Mouse (Mus musculus): Measurements from ENCODE around the gene Adcyap1. TPM values are rescaled to one million over a fixed set of nuclear protein-coding genes. Genes with fewer than 3 reads are reported as not detected.

Gene Adcyap1
- polyA plus RNA-seq (2015; fragmentation: Nextera tagmentation; extraction: Ambion mirVana): not detected in 2 replicates

DNA sequence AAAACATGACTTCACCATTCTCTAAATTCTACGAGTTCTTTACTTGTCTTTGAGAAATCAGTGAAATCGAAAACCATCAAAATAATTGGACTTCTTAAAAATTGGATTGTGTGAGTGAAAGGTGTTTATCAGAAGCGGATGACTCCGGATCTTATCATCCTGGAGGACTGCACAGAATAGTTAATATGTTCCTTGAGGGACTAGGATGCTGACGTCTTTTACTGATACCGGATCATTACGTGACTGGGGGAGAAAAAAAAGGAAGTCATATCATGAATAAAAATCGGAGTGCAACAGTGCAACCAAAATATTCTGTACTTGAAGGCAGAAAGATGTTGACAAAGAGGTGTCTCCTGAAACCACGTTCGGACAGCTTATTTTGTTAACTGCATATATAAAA, at the start of gene Adcyap1:
Gene Adcyap1 (plus strand): TSS at position 301 of the 400 bp plus-strand sequence.
- ATAC-seq: no peak
- no peak within 1 kb of the TSS for H3K4me2 ChIP-seq (ENCODE audit: low read depth, low read length)
- no peaks in the 10 kb centered on the region for H3K4me1 ChIP-seq (ENCODE audit: insufficient read depth)
- peaks cover 42% of the 10 kb centered on the region for H3K27me3 ChIP-seq (ENCODE audit: insufficient read depth, low read length)
- no peaks in the 10 kb centered on the region for H3K36me3 ChIP-seq (replicated peaks; ENCODE audit: insufficient read depth, low read length)
- H3K4me3 ChIP-seq (ENCODE audit: low read depth, low read length): no peak within 1 kb of the TSS
- no peak for DNase-seq
- no peak within 1 kb of the TSS for H3K27ac ChIP-seq (ENCODE audit: low read depth)
- H3K9me3 ChIP-seq (ENCODE audit: low read length): no peaks in the 10 kb centered on the region
- no peak for TF ChIP-seq EP300 (IDR thresholded peaks at IDR 0.05; ENCODE audit: low read depth)
- no peak for TF ChIP-seq CTCF (IDR thresholded peaks at IDR 0.05; ENCODE audit: low read depth)
- 31% methylated on average over 10 of the region's 10 CpGs for WGBS (ENCODE audit: insufficient replicate concordance)
- H3K9ac ChIP-seq (replicated peaks): no peak within 1 kb of the TSS

DNA sequence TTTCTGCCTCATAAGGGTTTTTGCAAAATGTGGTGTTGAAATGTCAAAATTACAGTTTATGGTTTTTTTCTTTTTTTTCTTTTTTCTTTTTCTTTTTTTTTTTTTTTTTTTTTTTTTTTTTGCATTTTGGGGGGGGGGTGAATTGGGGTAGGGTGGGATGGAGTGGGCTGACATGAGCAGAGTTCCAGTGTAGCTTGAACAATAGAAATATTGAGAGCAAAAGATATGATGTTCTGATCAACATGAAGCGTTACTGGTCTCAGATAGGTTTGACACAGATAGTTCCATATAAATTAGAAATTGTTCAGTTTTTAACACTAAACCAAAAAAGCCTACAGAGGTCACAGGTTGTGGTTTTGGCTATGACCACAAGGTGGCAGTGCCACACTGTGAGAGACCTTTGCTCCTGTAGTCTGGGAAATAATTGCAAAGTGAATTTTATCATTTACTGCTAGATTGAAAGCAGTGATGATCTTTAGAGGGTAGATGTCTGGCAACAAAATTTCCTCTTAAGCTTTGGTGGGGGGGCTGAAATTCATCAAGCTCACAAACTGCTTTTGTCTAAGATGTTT, 40.5 kb upstream of the Adcyap1 start:
- no peak overlapping the region for H3K4me3 ChIP-seq (ENCODE audit: low read depth, low read length)
- H3K27ac ChIP-seq (ENCODE audit: low read depth): no peak overlapping the region
- H3K4me2 ChIP-seq (ENCODE audit: low read depth, low read length): no peak overlapping the region
- no peak overlapping the region for H3K9ac ChIP-seq (replicated peaks)
- ATAC-seq: no peak
- H3K9me3 ChIP-seq (ENCODE audit: low read length): no peaks in the 10 kb centered on the region
- no peaks in the 10 kb centered on the region for H3K36me3 ChIP-seq (replicated peaks; ENCODE audit: insufficient read depth, low read length)
- peak; percentile 48 for DNase-seq
- no peaks in the 10 kb centered on the region for H3K4me1 ChIP-seq (ENCODE audit: insufficient read depth)
- 39% methylated on average over 1 of the region's 1 CpGs for WGBS (ENCODE audit: insufficient replicate concordance)
- H3K27me3 ChIP-seq (ENCODE audit: insufficient read depth, low read length): no peaks in the 10 kb centered on the region
- TF ChIP-seq EP300 (IDR thresholded peaks at IDR 0.05; ENCODE audit: low read depth) (no peak), CTCF (IDR thresholded peaks at IDR 0.05; ENCODE audit: low read depth) (peak; percentile 73)

DNA sequence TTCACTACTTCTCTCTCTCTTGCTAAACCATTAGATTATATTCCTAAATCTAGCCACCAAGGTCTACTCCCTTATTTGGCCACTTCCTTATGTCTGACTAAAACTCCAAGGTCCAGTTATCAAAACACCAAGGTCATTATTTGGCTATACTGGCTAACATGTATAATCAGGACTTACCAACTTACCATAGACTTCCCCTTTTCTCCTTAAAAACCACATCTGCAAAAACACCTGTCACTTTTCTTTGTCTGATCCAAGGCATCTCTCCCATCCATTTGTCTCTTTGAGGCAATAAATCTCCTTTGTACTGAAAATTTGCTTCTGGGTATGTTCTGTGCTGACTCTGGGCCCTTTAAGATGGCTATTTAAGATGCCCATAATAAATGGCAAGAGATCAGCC, 29.2 kb upstream of the Adcyap1 start:
- Histone ChIP-seq H3K4me3 (ENCODE audit: low read depth, low read length) (no peak overlapping the region), H3K27ac (ENCODE audit: low read depth) (no peak overlapping the region), H3K36me3 (replicated peaks; ENCODE audit: insufficient read depth, low read length) (no peaks in the 10 kb centered on the region), H3K4me1 (ENCODE audit: insufficient read depth) (no peaks in the 10 kb centered on the region), H3K27me3 (ENCODE audit: insufficient read depth, low read length) (no peaks in the 10 kb centered on the region), H3K9me3 (ENCODE audit: low read length) (no peaks in the 10 kb centered on the region), H3K9ac (replicated peaks) (no peak overlapping the region), H3K4me2 (ENCODE audit: low read depth, low read length) (no peak overlapping the region)
- DNase-seq (no peak), ATAC-seq (no peak)
- no peak for TF ChIP-seq CTCF (IDR thresholded peaks at IDR 0.05; ENCODE audit: low read depth)
- no peak for TF ChIP-seq EP300 (IDR thresholded peaks at IDR 0.05; ENCODE audit: low read depth)

DNA sequence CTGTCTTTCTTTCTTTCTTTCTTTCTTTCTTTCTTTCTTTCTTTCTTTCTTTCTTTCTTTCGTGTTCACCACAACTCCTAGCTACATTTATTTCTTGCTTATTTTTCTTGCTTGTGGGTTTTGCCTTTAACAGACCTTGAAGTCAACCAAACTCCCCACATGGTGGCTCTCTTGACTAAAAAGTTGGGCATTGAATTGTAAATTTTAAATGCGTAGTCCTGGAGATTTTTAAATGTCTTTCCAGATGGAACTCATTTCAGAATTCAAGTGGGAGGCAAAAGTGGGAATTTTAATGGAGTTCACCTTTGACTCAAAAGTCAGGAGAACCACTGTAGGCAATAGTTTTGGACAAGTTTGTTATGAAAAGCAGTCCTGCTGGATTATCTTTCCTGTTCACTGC, 2.0 kb upstream of the Adcyap1 start:
- H3K4me1 ChIP-seq (ENCODE audit: insufficient read depth): no peaks in the 10 kb centered on the region

DNA sequence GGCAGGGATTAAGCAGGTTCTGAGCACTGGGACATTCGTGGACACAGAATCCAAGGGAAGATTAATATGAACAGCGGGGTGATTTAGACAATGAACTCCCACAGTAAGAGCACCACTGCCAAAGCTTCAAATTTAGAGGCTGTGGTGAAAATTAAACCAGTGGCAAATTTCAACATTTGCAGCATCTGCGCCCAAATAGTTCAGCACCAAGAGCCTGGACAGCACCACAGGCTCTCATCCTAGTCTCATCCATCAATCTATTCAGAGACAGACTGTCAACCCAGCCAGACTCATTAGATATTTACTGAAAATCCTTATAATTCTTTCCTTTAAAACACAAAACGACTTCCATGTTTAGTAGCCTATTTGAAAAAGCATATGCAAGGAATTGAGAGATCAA, 604 bp upstream of the Adcyap1 start:
- Histone ChIP-seq H3K9me3 (ENCODE audit: low read length) (no peaks in the 10 kb centered on the region), H3K4me1 (ENCODE audit: insufficient read depth) (no peaks in the 10 kb centered on the region), H3K27ac (ENCODE audit: low read depth) (no peak overlapping the region), H3K4me3 (ENCODE audit: low read depth, low read length) (no peak overlapping the region), H3K4me2 (ENCODE audit: low read depth, low read length) (no peak overlapping the region), H3K9ac (replicated peaks) (no peak overlapping the region), H3K27me3 (ENCODE audit: insufficient read depth, low read length) (peaks cover 37% of the 10 kb centered on the region), H3K36me3 (replicated peaks; ENCODE audit: insufficient read depth, low read length) (no peaks in the 10 kb centered on the region)
- DNase-seq (no peak), ATAC-seq (no peak)
- WGBS (ENCODE audit: insufficient replicate concordance): 12% methylated on average over 4 of the region's 4 CpGs
- no peak for TF ChIP-seq CTCF (IDR thresholded peaks at IDR 0.05; ENCODE audit: low read depth)
- TF ChIP-seq EP300 (IDR thresholded peaks at IDR 0.05; ENCODE audit: low read depth): no peak

More for the DNA sequence above, 2.0 kb upstream of the Adcyap1 start:
- Histone ChIP-seq H3K4me3 (ENCODE audit: low read depth, low read length) (no peak overlapping the region), H3K36me3 (replicated peaks; ENCODE audit: insufficient read depth, low read length) (no peaks in the 10 kb centered on the region), H3K27me3 (ENCODE audit: insufficient read depth, low read length) (peaks cover 23% of the 10 kb centered on the region), H3K4me2 (ENCODE audit: low read depth, low read length) (no peak overlapping the region), H3K9me3 (ENCODE audit: low read length) (no peaks in the 10 kb centered on the region), H3K27ac (ENCODE audit: low read depth) (no peak overlapping the region), H3K9ac (replicated peaks) (no peak overlapping the region)
- TF ChIP-seq EP300 (IDR thresholded peaks at IDR 0.05; ENCODE audit: low read depth): no peak
- TF ChIP-seq CTCF (IDR thresholded peaks at IDR 0.05; ENCODE audit: low read depth): no peak
- 46% methylated on average over 2 of the region's 2 CpGs for WGBS (ENCODE audit: insufficient replicate concordance)
- no peak for ATAC-seq
- no peak for DNase-seq

DNA sequence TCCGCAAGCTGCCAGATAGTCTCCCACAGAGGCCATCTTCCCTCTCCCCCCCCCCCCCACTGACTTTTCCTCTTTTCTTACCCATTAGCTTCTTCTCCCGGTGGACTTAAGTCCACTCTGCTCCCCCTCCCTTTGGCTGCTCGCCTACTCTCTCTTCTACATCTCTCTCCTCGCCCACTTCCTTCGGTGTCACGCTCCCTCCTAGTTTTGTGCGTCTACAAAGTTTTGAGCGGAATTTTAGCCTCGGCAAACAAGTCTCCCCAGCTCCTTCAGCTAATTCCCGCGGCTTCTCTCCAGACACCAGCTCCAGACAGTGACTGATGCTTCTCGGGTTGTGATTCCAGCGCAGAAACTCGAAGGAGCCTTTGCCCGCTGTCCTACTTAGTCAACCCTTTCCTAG, 401 bp downstream of the Adcyap1 start:
- Histone ChIP-seq H3K9me3 (ENCODE audit: low read length) (no peaks in the 10 kb centered on the region), H3K4me1 (ENCODE audit: insufficient read depth) (no peaks in the 10 kb centered on the region), H3K4me2 (ENCODE audit: low read depth, low read length) (no peak overlapping the region), H3K4me3 (ENCODE audit: low read depth, low read length) (no peak overlapping the region), H3K27ac (ENCODE audit: low read depth) (no peak overlapping the region), H3K36me3 (replicated peaks; ENCODE audit: insufficient read depth, low read length) (no peaks in the 10 kb centered on the region), H3K27me3 (ENCODE audit: insufficient read depth, low read length) (peaks cover 45% of the 10 kb centered on the region), H3K9ac (replicated peaks) (no peak overlapping the region)
- DNase-seq (no peak), ATAC-seq (no peak)
- WGBS (ENCODE audit: insufficient replicate concordance): 7% methylated on average over 15 of the region's 15 CpGs
- TF ChIP-seq CTCF (IDR thresholded peaks at IDR 0.05; ENCODE audit: low read depth) (no peak), EP300 (IDR thresholded peaks at IDR 0.05; ENCODE audit: low read depth) (no peak)

DNA sequence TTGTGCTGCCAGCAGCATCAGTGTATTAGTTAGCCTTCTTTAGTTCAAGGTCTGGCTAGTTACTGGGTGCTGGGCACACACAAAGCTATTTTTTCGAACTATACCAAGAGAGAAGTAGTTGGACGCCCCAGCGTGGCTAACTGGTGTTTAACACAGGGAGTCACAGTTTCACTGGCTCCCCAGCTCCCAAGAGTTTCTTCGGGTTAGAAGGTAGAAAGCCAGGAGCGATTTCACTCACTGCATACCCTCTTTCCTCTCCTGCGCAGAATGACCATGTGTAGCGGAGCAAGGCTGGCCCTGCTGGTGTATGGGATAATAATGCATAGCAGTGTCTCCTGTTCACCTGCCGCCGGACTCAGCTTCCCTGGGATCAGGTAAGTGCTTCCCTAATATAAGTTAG, 930 bp downstream of the Adcyap1 start:
- ATAC-seq: no peak
- TF ChIP-seq EP300 (IDR thresholded peaks at IDR 0.05; ENCODE audit: low read depth) (no peak), CTCF (IDR thresholded peaks at IDR 0.05; ENCODE audit: low read depth) (no peak)
- WGBS (ENCODE audit: insufficient replicate concordance): 10% methylated on average over 9 of the region's 9 CpGs
- no peak overlapping the region for H3K4me2 ChIP-seq (ENCODE audit: low read depth, low read length)
- no peak overlapping the region for H3K27ac ChIP-seq (ENCODE audit: low read depth)
- H3K9me3 ChIP-seq (ENCODE audit: low read length): no peaks in the 10 kb centered on the region
- H3K4me3 ChIP-seq (ENCODE audit: low read depth, low read length): no peak overlapping the region
- no peaks in the 10 kb centered on the region for H3K36me3 ChIP-seq (replicated peaks; ENCODE audit: insufficient read depth, low read length)
- H3K4me1 ChIP-seq (ENCODE audit: insufficient read depth): no peaks in the 10 kb centered on the region
- no peak for DNase-seq
- H3K9ac ChIP-seq (replicated peaks): no peak overlapping the region
- H3K27me3 ChIP-seq (ENCODE audit: insufficient read depth, low read length): peaks cover 49% of the 10 kb centered on the region
